Mouse (Mus musculus): ENCODE measurements around the gene Slc22a23. TPM values are rescaled to one million over a fixed set of nuclear protein-coding genes. Genes with fewer than 3 reads are reported as not detected.
A peak's percentile ranks its signal among the peaks of the same experiment; 100 is the strongest.

Slc22a23 gene
- polyA plus RNA-seq, 1 experiment from 2014 or later: 7.0 TPM

- H3K4me1 ChIP-seq (ENCODE audit: insufficient read depth): peaks cover 45% of the 10 kb centered on the region
- H3K27me3 ChIP-seq (ENCODE audit: insufficient read depth, low read length): no peaks in the 10 kb centered on the region
- no peaks in the 10 kb centered on the region for H3K9me3 ChIP-seq (ENCODE audit: low read length)
- no peak overlapping the region for H3K4me2 ChIP-seq (ENCODE audit: low read depth, low read length)
- no peak for DNase-seq
- 59% methylated on average over 3 of the region's 3 CpGs for WGBS (ENCODE audit: insufficient replicate concordance)
- no peaks in the 10 kb centered on the region; the same call in 1 of the 2 replicates for H3K36me3 ChIP-seq (replicated peaks; ENCODE audit: insufficient read depth, low read length)
- H3K27ac ChIP-seq (ENCODE audit: low read depth): peak overlapping the region; percentile 37; the same call in 1 of the 2 replicates
- TF ChIP-seq CTCF (IDR thresholded peaks at IDR 0.05; ENCODE audit: low read depth) (no peak), EP300 (IDR thresholded peaks at IDR 0.05; ENCODE audit: low read depth) (no peak)
- H3K9ac ChIP-seq (replicated peaks): no peak overlapping the region
- no peak for ATAC-seq
- no peak overlapping the region for H3K4me3 ChIP-seq (ENCODE audit: low read depth, low read length)
Observed at GRCm38 (mm10) chr13:34253736-34254135, 91.2 kb downstream of the Slc22a23 start.

DNA sequence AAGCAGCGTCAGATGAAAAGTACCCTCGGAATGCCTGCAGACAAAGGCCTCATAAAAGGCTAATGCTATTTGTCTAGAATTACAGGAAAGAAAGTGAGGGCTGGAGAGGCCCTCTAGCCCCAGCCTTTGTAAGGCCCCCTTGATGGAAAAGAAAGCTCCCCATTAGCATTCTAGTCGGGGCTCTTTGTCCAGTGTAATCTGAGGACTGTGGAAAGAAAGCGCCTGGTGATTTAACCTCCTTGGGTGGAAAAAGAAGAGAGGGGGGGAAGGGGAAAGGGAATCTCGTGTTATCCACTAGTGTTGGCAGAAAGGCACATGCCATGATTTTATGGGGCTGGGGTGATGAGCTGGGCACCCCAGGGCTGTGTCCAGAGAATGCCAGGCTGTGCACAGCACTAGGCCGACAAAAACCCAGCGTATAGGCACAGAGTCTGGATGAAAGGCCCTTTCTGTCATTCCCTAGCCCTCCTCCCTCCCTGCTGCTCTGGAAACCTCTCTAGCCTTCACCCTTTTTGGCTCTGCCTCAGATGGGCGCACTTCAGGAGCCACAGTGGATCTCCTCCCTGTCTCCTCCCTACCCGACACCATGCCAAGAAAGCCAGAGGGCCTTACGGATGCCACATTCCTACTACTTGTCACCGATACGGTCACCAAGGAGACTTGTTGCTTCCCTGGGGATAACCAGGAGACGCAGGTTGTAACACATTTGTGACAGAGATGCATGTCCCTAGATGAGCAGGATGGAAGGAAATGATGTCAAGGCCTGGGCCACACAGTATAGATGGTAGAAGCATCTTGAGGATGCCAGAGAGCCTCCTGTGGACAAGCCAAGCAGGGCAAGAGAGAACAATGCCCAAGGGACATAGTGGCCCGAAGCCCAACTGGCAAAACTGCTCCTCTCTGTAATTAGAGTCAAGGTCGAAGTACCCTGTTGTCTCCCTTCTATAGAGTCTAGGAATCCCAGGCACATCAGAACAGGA lies 95.8 kb downstream of the Slc22a23 start:
- 84% methylated on average over 15 of the region's 15 CpGs for WGBS (ENCODE audit: insufficient replicate concordance)
- no peak for DNase-seq

DNA sequence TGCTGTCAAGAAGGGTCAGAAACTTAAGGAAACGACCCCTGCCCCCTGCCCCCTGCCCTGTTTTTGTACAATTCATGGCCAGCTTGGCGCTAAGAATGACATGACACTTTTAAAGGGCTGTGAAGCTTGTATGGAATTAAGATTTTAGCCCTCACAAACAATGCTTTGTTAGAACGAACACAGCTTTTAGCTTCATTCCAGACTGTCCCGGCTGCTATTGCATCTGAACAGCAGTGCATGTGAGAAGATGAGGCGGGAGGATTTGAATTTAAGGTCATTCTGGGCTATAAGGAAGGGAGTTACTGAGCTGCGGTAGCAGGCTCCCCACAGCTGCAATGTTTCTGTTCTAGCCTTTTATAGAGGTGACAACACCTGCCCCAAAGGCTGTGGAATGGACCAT lies 96.9 kb downstream of the Slc22a23 start:
- DNase-seq: no peak
- no peak overlapping the region for H3K4me3 ChIP-seq (ENCODE audit: low read depth, low read length)
- H3K9me3 ChIP-seq (ENCODE audit: low read length): no peaks in the 10 kb centered on the region
- WGBS (ENCODE audit: insufficient replicate concordance): 69% methylated on average over 6 of the region's 6 CpGs
- H3K9ac ChIP-seq (replicated peaks): no peak overlapping the region
- no peaks in the 10 kb centered on the region for H3K27me3 ChIP-seq (ENCODE audit: insufficient read depth, low read length)
- peaks cover 2% of the 10 kb centered on the region; the same call in 1 of the 2 replicates for H3K36me3 ChIP-seq (replicated peaks; ENCODE audit: insufficient read depth, low read length)
- H3K4me2 ChIP-seq (ENCODE audit: low read depth, low read length): no peak overlapping the region
- H3K4me1 ChIP-seq (ENCODE audit: insufficient read depth): peaks cover 12% of the 10 kb centered on the region
- TF ChIP-seq EP300 (IDR thresholded peaks at IDR 0.05; ENCODE audit: low read depth): no peak
- no peak for TF ChIP-seq CTCF (IDR thresholded peaks at IDR 0.05; ENCODE audit: low read depth)
- H3K27ac ChIP-seq (ENCODE audit: low read depth): no peak overlapping the region
- ATAC-seq: no peak

More for the DNA sequence above, 95.8 kb downstream of the Slc22a23 start:
- H3K36me3 ChIP-seq (replicated peaks; ENCODE audit: insufficient read depth, low read length): peaks cover 2% of the 10 kb centered on the region; the same call in 1 of the 2 replicates
- ATAC-seq: no peak
- H3K27ac ChIP-seq (ENCODE audit: low read depth): no peak overlapping the region
- no peaks in the 10 kb centered on the region for H3K27me3 ChIP-seq (ENCODE audit: insufficient read depth, low read length)
- H3K9me3 ChIP-seq (ENCODE audit: low read length): no peaks in the 10 kb centered on the region
- H3K4me1 ChIP-seq (ENCODE audit: insufficient read depth): peaks cover 21% of the 10 kb centered on the region
- H3K9ac ChIP-seq (replicated peaks): no peak overlapping the region
- no peak overlapping the region for H3K4me2 ChIP-seq (ENCODE audit: low read depth, low read length)
- TF ChIP-seq EP300 (IDR thresholded peaks at IDR 0.05; ENCODE audit: low read depth): no peak
- H3K4me3 ChIP-seq (ENCODE audit: low read depth, low read length): no peak overlapping the region

- H3K4me3 ChIP-seq (ENCODE audit: low read depth, low read length): no peak overlapping the region
- TF ChIP-seq CTCF (IDR thresholded peaks at IDR 0.05; ENCODE audit: low read depth) (no peak), EP300 (IDR thresholded peaks at IDR 0.05; ENCODE audit: low read depth) (no peak)
- H3K9ac ChIP-seq (replicated peaks): no peak overlapping the region
- DNase-seq: no peak
- WGBS (ENCODE audit: insufficient replicate concordance): 51% methylated on average over 3 of the region's 3 CpGs
- no peaks in the 10 kb centered on the region for H3K27me3 ChIP-seq (ENCODE audit: insufficient read depth, low read length)
- no peaks in the 10 kb centered on the region for H3K9me3 ChIP-seq (ENCODE audit: low read length)
- no peak overlapping the region for H3K27ac ChIP-seq (ENCODE audit: low read depth)
- peak; percentile 40; the same call in 1 of the 2 replicates for ATAC-seq
- H3K4me1 ChIP-seq (ENCODE audit: insufficient read depth): peaks cover 17% of the 10 kb centered on the region
- H3K36me3 ChIP-seq (replicated peaks; ENCODE audit: insufficient read depth, low read length): 0 out of 2 replicates have a peak, but pooled peaks cover 2% of the 10 kb centered on the region
- H3K4me2 ChIP-seq (ENCODE audit: low read depth, low read length): no peak overlapping the region
Observed at GRCm38 (mm10) chr13:34246821-34247220, 98.2 kb downstream of the Slc22a23 start.

- Histone ChIP-seq H3K9ac (replicated peaks) (no peak overlapping the region), H3K9me3 (ENCODE audit: low read length) (no peaks in the 10 kb centered on the region), H3K36me3 (replicated peaks; ENCODE audit: insufficient read depth, low read length) (0 out of 2 replicates have a peak, but pooled peaks cover 2% of the 10 kb centered on the region), H3K4me1 (ENCODE audit: insufficient read depth) (peaks cover 23% of the 10 kb centered on the region), H3K4me2 (ENCODE audit: low read depth, low read length) (no peak overlapping the region), H3K27me3 (ENCODE audit: insufficient read depth, low read length) (no peaks in the 10 kb centered on the region), H3K27ac (ENCODE audit: low read depth) (no peak overlapping the region), H3K4me3 (ENCODE audit: low read depth, low read length) (no peak overlapping the region)
- no peak for DNase-seq
- TF ChIP-seq CTCF (IDR thresholded peaks at IDR 0.05; ENCODE audit: low read depth) (no peak), EP300 (IDR thresholded peaks at IDR 0.05; ENCODE audit: low read depth) (no peak)
- ATAC-seq: no peak
- 88% methylated on average over 6 of the region's 6 CpGs for WGBS (ENCODE audit: insufficient replicate concordance)
Observed at GRCm38 (mm10) chr13:34245216-34245615, 99.8 kb downstream of the Slc22a23 start.

- ATAC-seq (no peak), DNase-seq (no peak)
- Histone ChIP-seq H3K9ac (replicated peaks) (no peak overlapping the region), H3K9me3 (ENCODE audit: low read length) (no peaks in the 10 kb centered on the region), H3K4me2 (ENCODE audit: low read depth, low read length) (no peak overlapping the region), H3K4me3 (ENCODE audit: low read depth, low read length) (no peak overlapping the region), H3K36me3 (replicated peaks; ENCODE audit: insufficient read depth, low read length) (0 out of 2 replicates have a peak, but pooled peaks cover 2% of the 10 kb centered on the region), H3K27ac (ENCODE audit: low read depth) (no peak overlapping the region), H3K27me3 (ENCODE audit: insufficient read depth, low read length) (no peaks in the 10 kb centered on the region), H3K4me1 (ENCODE audit: insufficient read depth) (peaks cover 23% of the 10 kb centered on the region)
- 79% methylated on average over 1 of the region's 1 CpGs for WGBS (ENCODE audit: insufficient replicate concordance)
- no peak for TF ChIP-seq CTCF (IDR thresholded peaks at IDR 0.05; ENCODE audit: low read depth)
- no peak for TF ChIP-seq EP300 (IDR thresholded peaks at IDR 0.05; ENCODE audit: low read depth)
Observed at GRCm38 (mm10) chr13:34244186-34244585, 100.8 kb downstream of the Slc22a23 start.
